Mouse (Mus musculus) heart, adult 2 months (tissue): ENCODE data around the gene Pcsk7.

Experiments used
- CTCF ChIP-seq: fragments of 200-600 bp; IDR thresholded peaks from 2 replicates; pipeline ENCODE4 v1.8.1; 2022; ENCODE audit warnings: antibody characterized with exemption, mild to moderate bottlenecking, moderate library complexity
- POLR2A ChIP-seq: fragments of 200-500 bp; IDR thresholded peaks from 2 replicates; pipeline ENCODE4 v1.6.1; 2011; ENCODE audit warnings: mild to moderate bottlenecking, low read depth, low read length, control low read depth; ENCODE audit not compliant: insufficient read depth

- TF ChIP-seq CTCF (peak; percentile 93), POLR2A (peak; percentile 86)
Measured at GRCm38 (mm10) chr9:45906355-45907077, at the start of gene Pcsk7, which contains the start of gene Rnf214.
